Mouse (Mus musculus) urinary bladder, adult 18-20 months (tissue): Measurements from ENCODE around the gene Bhlhe41.

Experiments
- DNase-seq, 2 experiments: peaks; one replicate each; pipeline ENCODE4 v3.0.0; 2022; ENCODE audit warnings: low spot score in 2 of 2, mixed read lengths in 2 of 2

Gene Bhlhe41

GRCm38 (mm10) chr6:145872010-145872409 lies 6.7 kb upstream of the Bhlhe41 start:
- DNase-seq, result no peak

- DNase-seq, result no peak
Observed at GRCm38 (mm10) chr6:145870991-145871390, 5.6 kb upstream of the Bhlhe41 start.

- no peak for DNase-seq
Observed at GRCm38 (mm10) chr6:145867111-145867510, 1.8 kb upstream of the Bhlhe41 start.

- DNase-seq, result peak; percentile 86 to 88
Observed at GRCm38 (mm10) chr6:145865886-145866851, 811 bp upstream of the Bhlhe41 start.

- DNase-seq, result no peak
Observed at GRCm38 (mm10) chr6:145864171-145864570, 1.2 kb downstream of the Bhlhe41 start.

GRCm38 (mm10) chr6:145863065-145863971 lies 2.0 kb downstream of the Bhlhe41 start:
- DNase-seq, result peak; percentile 66 to 68

- DNase-seq, result no peak
Observed at GRCm38 (mm10) chr6:145862739-145863064, 2.7 kb downstream of the Bhlhe41 start.

GRCm38 (mm10) chr6:145862321-145862720 lies 3.0 kb downstream of the Bhlhe41 start:
- no peak for DNase-seq

- DNase-seq, result no peak
Observed at GRCm38 (mm10) chr6:145861462-145862227, 3.7 kb downstream of the Bhlhe41 start.

GRCm38 (mm10) chr6:145860350-145860749 lies 5.0 kb downstream of the Bhlhe41 start:
- DNase-seq, result no peak

GRCm38 (mm10) chr6:145858414-145858813 lies 6.9 kb downstream of the Bhlhe41 start:
- DNase-seq, result no peak

GRCm38 (mm10) chr6:145857428-145857827 lies 7.9 kb downstream of the Bhlhe41 start:
- DNase-seq, result no peak

GRCm38 (mm10) chr6:145855720-145856551 lies 9.4 kb downstream of the Bhlhe41 start:
- DNase-seq, result peak; percentile 97 to 100

- DNase-seq, result no peak
Observed at GRCm38 (mm10) chr6:145854756-145855155, 10.6 kb downstream of the Bhlhe41 start.

- DNase-seq, result no peak
Observed at GRCm38 (mm10) chr6:145853356-145854079, 11.8 kb downstream of the Bhlhe41 start.

- no peak for DNase-seq
Observed at GRCm38 (mm10) chr6:145852708-145853107, 12.7 kb downstream of the Bhlhe41 start.

- DNase-seq, result no peak
Observed at GRCm38 (mm10) chr6:145851956-145852355, 13.4 kb downstream of the Bhlhe41 start.

GRCm38 (mm10) chr6:145850789-145851188 lies 14.6 kb downstream of the Bhlhe41 start:
- DNase-seq, result no peak

- no peak for DNase-seq
Observed at GRCm38 (mm10) chr6:145847661-145848060, 17.7 kb downstream of the Bhlhe41 start.

- DNase-seq, result no peak
Observed at GRCm38 (mm10) chr6:145846948-145847347, 18.4 kb downstream of the Bhlhe41 start.
